Mouse (Mus musculus) embryonic facial prominence, embryonic 11.5 days (tissue): ENCODE results near the gene Esam. TPM values are rescaled to one million over a fixed set of nuclear protein-coding genes. Genes with fewer than 3 reads are reported as not detected.

ENCODE experiments used
- ATAC-seq: fragments of 200-750 bp; cut with Nextera tagmentation; replicated peaks from 2 replicates; pipeline ENCODE4 v1.8.0; 2017; ENCODE audit warnings: low read depth; ENCODE audit not compliant: insufficient number of reproducible peaks, low FRiP score, low TSS enrichment
- DNase-seq: peaks from one replicate; pipeline ENCODE4 v3.0.0-alpha.2; 2015; ENCODE audit warnings: low spot score
- H3K27ac ChIP-seq: fragments of 300-500 bp; sonication (generic); replicated peaks from 2 replicates; pipeline ENCODE4 v1.5.1; 2014; ENCODE audit warnings: mild to moderate bottlenecking, low read depth, low read length, control low read depth
- H3K27me3 ChIP-seq: fragments of 300-500 bp; sonication (generic); 2 replicates; pipeline ENCODE4 v1.6.1; 2014; ENCODE audit warnings: mild to moderate bottlenecking, low read length, moderate library complexity, mixed read lengths; ENCODE audit not compliant: control insufficient read depth, insufficient read depth
- H3K36me3 ChIP-seq: fragments of 300-500 bp; sonication (generic); replicated peaks from 2 replicates; pipeline ENCODE4 v1.6.1; 2014; ENCODE audit warnings: low read depth, mild to moderate bottlenecking, low read length, moderate library complexity, mixed read lengths; ENCODE audit not compliant: control insufficient read depth, insufficient read depth
- H3K4me1 ChIP-seq: fragments of 300-500 bp; sonication (generic); 2 replicates; pipeline ENCODE4 v1.6.1; 2014; ENCODE audit warnings: low read length, mixed read lengths; ENCODE audit not compliant: control insufficient read depth, insufficient read depth
- H3K4me2 ChIP-seq: fragments of 300-500 bp; sonication (generic); 2 replicates; pipeline ENCODE4 v1.6.1; 2014; ENCODE audit warnings: low read depth, mild to moderate bottlenecking, control low read depth, low read length, moderate library complexity
- H3K4me3 ChIP-seq: fragments of 300-500 bp; sonication (generic); 2 replicates; pipeline ENCODE4 v1.5.1; 2014; ENCODE audit warnings: low read depth, low read length, control low read depth
- H3K9ac ChIP-seq: fragments of 300-500 bp; sonication (generic); replicated peaks from 2 replicates; pipeline ENCODE4 v1.6.1; 2014; ENCODE audit warnings: mild to moderate bottlenecking, control low read depth, low read length
- H3K9me3 ChIP-seq: fragments of 300-500 bp; sonication (generic); replicated peaks from 2 replicates; pipeline ENCODE4 v1.6.1; 2016; ENCODE audit warnings: mild to moderate bottlenecking, low read length, inconsistent platforms, mixed read lengths; ENCODE audit not compliant: control insufficient read depth
- WGBS: fragments of 180-500 bp; shearing (Covaris S2); extraction: QIAGEN DNeasy Blood & Tissue Kit; methylation state at CpG from one replicate; pipeline ENCODE4 v1.1.7; 2014; 5-methylcytosine and 5-hydroxymethylcytosine counted together
- polyA plus RNA-seq: library from polyadenylated mRNA; unstranded; fragments of >200 nt; fragmentation: Nextera tagmentation; extraction: Ambion mirVana; gene quantifications from 2 replicates; pipeline ENCODE4 v1.2.1, GENCODE M21; 2014

Gene Esam
- polyA plus RNA-seq, 1 experiment from 2014 or later: 26.3 TPM

- Histone ChIP-seq H3K36me3 (no peaks in the 10 kb centered on the region; the same call in 1 of the 2 replicates), H3K27ac (no peak overlapping the region), H3K4me1 (no peaks in the 10 kb centered on the region), H3K27me3 (no peaks in the 10 kb centered on the region), H3K9me3 (no peaks in the 10 kb centered on the region), H3K9ac (no peak overlapping the region), H3K4me3 (no peak overlapping the region), H3K4me2 (no peak overlapping the region)
- ATAC-seq (no peak), DNase-seq (no peak)
- 87% methylated on average over 2 of the region's 2 CpGs for WGBS
Measured at GRCm38 (mm10) chr9:37519995-37520394, 7.9 kb upstream of the Esam start.

GRCm38 (mm10) chr9:37525461-37525860 is 2.4 kb upstream of the Esam start:
- no peak for DNase-seq
- Histone ChIP-seq H3K36me3 (no peaks in the 10 kb centered on the region; the same call in 1 of the 2 replicates), H3K4me1 (no peaks in the 10 kb centered on the region), H3K27me3 (peaks cover 39% of the 10 kb centered on the region), H3K4me2 (no peak overlapping the region), H3K9ac (no peak overlapping the region), H3K27ac (no peak overlapping the region), H3K9me3 (no peaks in the 10 kb centered on the region), H3K4me3 (no peak overlapping the region)
- no peak for ATAC-seq
- WGBS: 77% methylated on average over 2 of the region's 2 CpGs

- Histone ChIP-seq H3K4me3 (no peak overlapping the region), H3K27ac (no peak overlapping the region), H3K27me3 (peaks cover 46% of the 10 kb centered on the region), H3K4me2 (no peak overlapping the region), H3K4me1 (no peaks in the 10 kb centered on the region; the same call in 1 of the 2 replicates), H3K36me3 (no peaks in the 10 kb centered on the region), H3K9ac (no peak overlapping the region), H3K9me3 (no peaks in the 10 kb centered on the region)
- DNase-seq (peak; percentile 7), ATAC-seq (no peak)
- WGBS: 20% methylated on average over 21 of the region's 21 CpGs
Measured at GRCm38 (mm10) chr9:37526443-37527395, 1.2 kb upstream of the Esam start.

GRCm38 (mm10) chr9:37528225-37528970 is 520 bp downstream of the Esam start:
- H3K4me1 ChIP-seq: no peaks in the 10 kb centered on the region; the same call in 1 of the 2 replicates
- DNase-seq (peak; percentile 43), ATAC-seq (no peak)
- 12% methylated on average over 9 of the region's 9 CpGs for WGBS
- no peaks in the 10 kb centered on the region for H3K9me3 ChIP-seq
- no peak overlapping the region for H3K4me3 ChIP-seq
- no peak overlapping the region for H3K9ac ChIP-seq
- H3K36me3 ChIP-seq: no peaks in the 10 kb centered on the region
- H3K4me2 ChIP-seq: no peak overlapping the region
- H3K27ac ChIP-seq: no peak overlapping the region
- peaks cover 46% of the 10 kb centered on the region for H3K27me3 ChIP-seq

GRCm38 (mm10) chr9:37530031-37530887 is 2.4 kb downstream of the Esam start:
- no peaks in the 10 kb centered on the region for H3K36me3 ChIP-seq
- peak overlapping the region; percentile 25; the same call in 1 of the 2 replicates for H3K4me3 ChIP-seq
- DNase-seq: peak; percentile 54
- no peaks in the 10 kb centered on the region; the same call in 1 of the 2 replicates for H3K4me1 ChIP-seq
- peak overlapping the region; percentile 37 for H3K4me2 ChIP-seq
- no peak; the same call in 1 of the 2 replicates for ATAC-seq
- H3K27me3 ChIP-seq: peaks cover 46% of the 10 kb centered on the region
- H3K9ac ChIP-seq: 0 out of 2 replicates have a peak overlapping the region, but pooled peaks have one; percentile 25
- no peaks in the 10 kb centered on the region for H3K9me3 ChIP-seq
- no peak overlapping the region for H3K27ac ChIP-seq
- 1% methylated on average over 32 of the region's 32 CpGs for WGBS

- Histone ChIP-seq H3K27me3 (peaks cover 46% of the 10 kb centered on the region), H3K9me3 (no peaks in the 10 kb centered on the region), H3K27ac (no peak overlapping the region), H3K4me3 (peak overlapping the region; percentile 21), H3K36me3 (no peaks in the 10 kb centered on the region), H3K4me1 (no peaks in the 10 kb centered on the region; the same call in 1 of the 2 replicates), H3K4me2 (peak overlapping the region; percentile 32), H3K9ac (peak overlapping the region; percentile 30; the same call in 1 of the 2 replicates)
- peak; percentile 57; the same call in 1 of the 2 replicates for ATAC-seq
- peak; percentile 71 for DNase-seq
- 1% methylated on average over 31 of the region's 31 CpGs for WGBS
Measured at GRCm38 (mm10) chr9:37530888-37531705, 3.2 kb downstream of the Esam start.

- Histone ChIP-seq H3K9ac (no peak overlapping the region), H3K36me3 (no peaks in the 10 kb centered on the region), H3K9me3 (no peaks in the 10 kb centered on the region), H3K27me3 (no peaks in the 10 kb centered on the region; the same call in 1 of the 2 replicates), H3K4me1 (no peaks in the 10 kb centered on the region), H3K4me3 (no peak overlapping the region), H3K4me2 (no peak overlapping the region), H3K27ac (no peak overlapping the region)
- WGBS: 85% methylated on average over 4 of the region's 4 CpGs
- ATAC-seq (no peak), DNase-seq (no peak)
Measured at GRCm38 (mm10) chr9:37536851-37537250, 9.0 kb downstream of the Esam start.
